Mouse (Mus musculus) brain, adult 10 weeks (tissue): ENCODE results near the gene Gm2564. TPM values are rescaled to one million over a fixed set of nuclear protein-coding genes. Genes with fewer than 3 reads are reported as not detected.

Experiments used
- polyA plus RNA-seq: library from polyadenylated mRNA; stranded (reverse); fragments of 350-450 nt; fragmentation: Illumina TruSeq; extraction: RNeasy Lipid Tissue Mini Kit (QIAGEN cat#74804); gene quantifications from one replicate; pipeline ENCODE4 v1.2.3, GENCODE M21; 2015; ENCODE audit warnings: low read depth, low replicate concordance

The Gm2564 gene
- 1.4 TPM for polyA plus RNA-seq

DNA sequence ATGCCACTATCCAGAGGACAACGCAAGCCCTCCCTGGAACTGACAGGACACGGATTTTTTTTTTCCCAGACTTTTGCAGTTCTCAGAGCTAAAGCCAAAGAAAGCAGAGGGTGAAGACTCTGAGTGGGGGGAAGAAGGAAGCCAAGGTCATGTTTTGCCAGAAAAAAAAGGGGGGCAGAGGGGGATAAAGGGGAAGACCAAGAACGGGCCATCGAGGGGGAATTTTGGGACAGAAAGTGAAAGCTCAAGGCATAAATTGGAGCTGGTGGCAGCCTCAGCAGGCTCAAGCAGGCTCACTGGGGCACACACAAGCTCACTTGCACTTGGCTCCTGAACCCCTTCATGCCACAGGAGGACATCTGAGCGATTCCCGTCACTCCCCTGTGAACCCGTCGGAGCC, at the start of gene Gm2564:
Gene Gm2564 (plus strand): TSS at position 301 of the 400 bp plus-strand sequence.

GRCm38 (mm10) chr4:42611895-42612294, 17.6 kb upstream of the Gm2564 start, which contains the start of gene Gm10591:
Gm10591 (plus strand) TSS chr4:42612195.

DNA sequence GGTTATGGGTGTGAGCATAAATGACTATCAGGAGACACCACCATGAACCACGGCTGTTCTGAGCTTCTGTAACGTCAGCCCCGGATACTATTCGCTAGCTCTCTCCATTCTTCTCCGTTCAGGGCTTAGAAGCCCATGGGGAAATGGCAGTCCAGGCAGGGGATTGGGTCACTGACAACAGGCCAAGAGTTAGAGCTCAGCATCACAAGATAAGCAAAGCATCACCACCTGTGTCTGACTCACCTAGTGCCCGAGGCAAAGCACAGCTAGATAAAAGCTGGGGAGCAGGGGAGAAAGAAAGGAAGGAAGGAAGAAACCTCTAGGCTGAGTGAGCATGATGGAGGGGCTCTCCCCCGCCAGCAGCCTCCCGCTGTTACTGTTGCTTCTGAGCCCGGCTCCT, 25.4 kb downstream of the Gm2564 start, which contains the start of gene Ccl27b:
Gene Ccl27b (plus strand): TSS at position 301 of the 400 bp plus-strand sequence.

DNA sequence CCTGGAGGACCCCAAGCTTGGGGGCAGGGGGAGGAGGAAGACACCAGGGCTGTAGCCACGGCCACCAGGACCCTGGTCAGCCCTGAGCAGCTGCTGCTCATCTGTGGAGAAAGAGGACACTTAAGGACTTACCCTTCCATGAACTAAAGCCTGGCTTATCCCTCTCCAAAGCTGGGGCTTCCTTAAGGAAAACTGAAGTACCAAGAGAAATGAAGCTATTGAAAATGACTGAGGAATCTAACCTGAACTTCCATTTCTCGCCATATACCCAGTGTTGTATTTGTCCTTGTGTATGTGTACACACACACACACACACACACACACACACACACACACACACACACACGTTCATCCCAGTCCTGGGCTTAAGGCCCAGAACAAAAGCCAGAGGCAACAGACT, 32.3 kb downstream of the Gm2564 start, which contains the start of gene Il11ra2:
Gene Il11ra2 (minus strand): TSS at position 101 of the 400 bp plus-strand sequence.

Other genes with a start within 250 kb of the Gm2564 start
- not detected for gene Gm21586, start 190.3 kb upstream of the Gm2564 start, polyA plus RNA-seq
- gene Gm2163, start 163.0 kb upstream of the Gm2564 start, polyA plus RNA-seq, result 1.1 TPM
- not detected for gene Fam205a2, start 101.5 kb upstream of the Gm2564 start, polyA plus RNA-seq
- gene Gm10591, start 17.5 kb upstream of the Gm2564 start, polyA plus RNA-seq, result not detected
- gene Ccl27b, start 25.5 kb downstream of the Gm2564 start, polyA plus RNA-seq, result 8.3 TPM
- 0.43 TPM for gene Il11ra2, start 32.2 kb downstream of the Gm2564 start, polyA plus RNA-seq
- gene 4930578G10Rik, start 105.8 kb downstream of the Gm2564 start, polyA plus RNA-seq, result 1.2 TPM
- gene Ccl19, start 126.9 kb downstream of the Gm2564 start, polyA plus RNA-seq, result not detected
- gene Ccl21a, start 144.3 kb downstream of the Gm2564 start, polyA plus RNA-seq, result not detected
- gene Fam205a1, start 224.2 kb downstream of the Gm2564 start, polyA plus RNA-seq, result 0.18 TPM
- 0.76 TPM for gene Gm12394, start 227.1 kb downstream of the Gm2564 start, polyA plus RNA-seq
- gene Fam205c, start 244.5 kb downstream of the Gm2564 start, polyA plus RNA-seq, result not detected